In genomic region chr12:93273652-93274051, GRCm38 (mm10) we compare ENCODE assay signal across 12 mouse cellular contexts.
"Had no signal": no experiment of that assay in that cellular context is flagged by ENCODE, and none has a peak within 500 bp of the region (broad histone marks: within the 10 kb centered on the region; RNA-seq: fewer than 3 reads in every experiment).

No protein-coding gene starts in this region.

- H3K4me2 ChIP-seq: limb, embryonic 12.5 days; lung, embryonic 15.5 days; midbrain, embryonic 11.5 days; midbrain, embryonic 15.5 days; neural tube, embryonic 12.5 days had no signal

- H3K4me3 ChIP-seq: limb, embryonic 12.5 days; lung, embryonic 15.5 days; megakaryocyte, embryonic 14.5 days; midbrain, embryonic 15.5 days; neural tube, embryonic 12.5 days had no signal

- H3K27me3 ChIP-seq: limb, embryonic 12.5 days; lung, embryonic 15.5 days; megakaryocyte, embryonic 14.5 days; midbrain, embryonic 15.5 days; neural tube, embryonic 12.5 days had no signal

- H3K27ac ChIP-seq: limb, embryonic 12.5 days; lung, embryonic 15.5 days; macrophage; midbrain, embryonic 15.5 days; neural tube, embryonic 12.5 days had no signal

- ATAC-seq: intestine, embryonic 16.5 days; midbrain, embryonic 15.5 days had no signal

- H3K9ac ChIP-seq: limb, embryonic 12.5 days; lung, embryonic 15.5 days; midbrain, embryonic 15.5 days; neural tube, embryonic 12.5 days had no signal

- DNase-seq: liver; lung, postnatal 14 days; thymus, adult 18-20 months; thymus, postnatal 14 days had no signal

- H3K36me3 ChIP-seq: limb, embryonic 12.5 days; lung, embryonic 15.5 days; midbrain, embryonic 15.5 days; neural tube, embryonic 12.5 days had no signal

- H3K9me3 ChIP-seq: limb, embryonic 12.5 days; lung, embryonic 15.5 days; megakaryocyte, embryonic 14.5 days; midbrain, embryonic 15.5 days; neural tube, embryonic 12.5 days had no signal

- H3K4me1 ChIP-seq: limb, embryonic 12.5 days; lung, embryonic 15.5 days; megakaryocyte, embryonic 14.5 days; midbrain, embryonic 15.5 days; neural tube, embryonic 12.5 days had no signal
